Mouse (Mus musculus): Measurements from ENCODE around the gene Mto1. TPM values are rescaled to one million over a fixed set of nuclear protein-coding genes. Genes with fewer than 3 reads are reported as not detected.

Mto1 gene
- total and polyA plus RNA-seq, 3 experiments = 13.8 to 22.9 (median 22.5) TPM

DNA sequence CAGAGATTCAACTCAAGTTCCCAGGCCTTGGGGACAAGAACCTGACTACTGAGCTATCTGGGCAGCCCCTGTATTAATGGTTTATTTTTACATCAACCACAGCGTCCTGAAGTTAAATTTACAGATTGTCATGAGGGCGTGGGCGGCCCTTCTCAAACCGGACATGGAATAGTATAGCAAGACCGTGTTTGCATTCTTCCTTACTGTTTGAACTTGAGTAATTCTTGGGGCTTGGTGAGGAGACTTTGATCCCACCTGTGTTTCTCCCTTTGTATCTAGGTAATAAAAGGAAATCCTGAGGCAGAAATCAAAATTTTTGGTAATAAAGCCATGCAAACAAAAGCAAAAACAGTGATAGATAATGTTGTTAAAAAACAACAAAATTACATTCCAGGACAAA, 47.4 kb upstream of the Mto1 start:
- TF ChIP-seq SMC3 (IDR thresholded peaks at IDR 0.05; ENCODE audit: low read depth, low read length) (no peak), CHD1 (IDR thresholded peaks at IDR 0.05; ENCODE audit: low read depth, low read length) (no peak), ELF1 (IDR thresholded peaks at IDR 0.05; ENCODE audit: low read depth, low read length) (no peak), EP300 (IDR thresholded peaks at IDR 0.05; ENCODE audit: low read length) (no peak), CHD2 (IDR thresholded peaks at IDR 0.05; ENCODE audit: low read length) (no peak), JUN (IDR thresholded peaks at IDR 0.05; ENCODE audit: insufficient read depth, low read depth, low read length) (no peak), HCFC1 (IDR thresholded peaks at IDR 0.05; ENCODE audit: low read depth, low read length) (no peak), ZMIZ1 (IDR thresholded peaks at IDR 0.05; ENCODE audit: low read depth, low read length) (no peak), MEF2A (IDR thresholded peaks at IDR 0.05; ENCODE audit: borderline replicate concordance, low read depth, low read length) (no peak), RAD21 (IDR thresholded peaks at IDR 0.05; ENCODE audit: low read depth, low read length) (no peak)
- Histone ChIP-seq H3K79me2 (replicated peaks; ENCODE audit: control insufficient read depth, extremely low read depth, insufficient read depth, poor library complexity, severe bottlenecking) (no peaks in the 10 kb centered on the region), H3K9ac (ENCODE audit: insufficient read depth, low read depth) (no peak overlapping the region), H3K4me2 (ENCODE audit: insufficient read depth, low read depth, poor library complexity, severe bottlenecking) (no peak overlapping the region), H3K4me1 (ENCODE audit: control insufficient read depth in 1 of 2, insufficient read depth in 2 of 2) (peaks cover 0 to 2% of the 10 kb centered on the region in 2 experiments; a peak in 1 of 4 replicates), H3K36me3 (replicated peaks in 1 of 2; ENCODE audit: control insufficient read depth in 1 of 2, insufficient read depth in 1 of 2, low read length in 1 of 2) (no peaks in the 10 kb centered on the region), H3K27ac (ENCODE audit: insufficient read depth, low read depth) (no peak overlapping the region), H3K27me3 (replicated peaks) (no peaks in the 10 kb centered on the region), H3K4me3 (replicated peaks in 1 of 3; ENCODE audit: low read depth in 2 of 3, low read length in 2 of 3, poor library complexity in 1 of 3) (no peak overlapping the region), H3K9me3 (replicated peaks; ENCODE audit: low read length) (peaks cover 4% of the 10 kb centered on the region)
- no peak for DNase-seq (ENCODE audit: extremely low read depth)
- dilution Hi-C loops (cut with MboI; ENCODE audit: extremely low pct_ligation_motif_present, extremely low pct_unique_long_range_greater_than_20kb, low sequenced_read_pairs) (no loop called here), in situ Hi-C loops (cut with MboI; ENCODE audit: low pct_ligation_motif_present, low pct_unique_long_range_greater_than_20kb, low sequenced_read_pairs) (no loop called here)

DNA sequence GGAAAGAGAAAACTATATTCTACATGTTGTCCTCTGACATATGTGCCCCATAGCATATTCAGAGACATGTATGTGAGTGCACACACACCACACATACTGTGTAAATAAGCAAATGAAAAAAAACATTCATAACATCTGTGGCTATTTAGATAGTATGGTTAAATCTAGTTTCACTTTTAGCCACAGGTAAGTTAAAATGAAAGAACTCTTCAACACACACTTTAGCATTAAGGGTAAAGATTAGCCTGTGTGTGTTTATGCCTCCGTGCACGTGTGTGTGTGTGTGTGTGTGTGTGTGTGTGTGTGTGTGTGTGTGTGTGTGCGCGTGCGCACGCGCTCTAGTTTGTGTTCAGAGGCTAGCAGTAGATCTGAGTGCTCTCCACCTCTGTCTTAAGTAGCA, 46.4 kb upstream of the Mto1 start:
- Histone ChIP-seq H3K4me3 (replicated peaks in 1 of 3; ENCODE audit: low read depth in 2 of 3, low read length in 2 of 3, poor library complexity in 1 of 3) (no peak overlapping the region), H3K27ac (ENCODE audit: insufficient read depth, low read depth) (no peak overlapping the region), H3K4me2 (ENCODE audit: insufficient read depth, low read depth, poor library complexity, severe bottlenecking) (no peak overlapping the region; the same call in 1 of the 2 replicates), H3K9ac (ENCODE audit: insufficient read depth, low read depth) (no peak overlapping the region), H3K79me2 (replicated peaks; ENCODE audit: control insufficient read depth, extremely low read depth, insufficient read depth, poor library complexity, severe bottlenecking) (no peaks in the 10 kb centered on the region), H3K36me3 (replicated peaks in 1 of 2; ENCODE audit: control insufficient read depth in 1 of 2, insufficient read depth in 1 of 2, low read length in 1 of 2) (no peaks in the 10 kb centered on the region), H3K4me1 (ENCODE audit: control insufficient read depth in 1 of 2, insufficient read depth in 2 of 2) (peaks cover 0 to 2% of the 10 kb centered on the region in 2 experiments; a peak in 1 of 4 replicates), H3K9me3 (replicated peaks; ENCODE audit: low read length) (no peaks in the 10 kb centered on the region), H3K27me3 (replicated peaks) (no peaks in the 10 kb centered on the region)
- in situ Hi-C loops (cut with MboI; ENCODE audit: low pct_ligation_motif_present, low pct_unique_long_range_greater_than_20kb, low sequenced_read_pairs) = no loop called here
- no peak for DNase-seq (ENCODE audit: extremely low read depth)
- no peak for TF ChIP-seq E2F4 (IDR thresholded peaks at IDR 0.05; ENCODE audit: insufficient replicate concordance, low read depth, low read length)
- TF ChIP-seq BHLHE40 (IDR thresholded peaks at IDR 0.05; ENCODE audit: low read depth, low read length) = peak; percentile 58
- no peak for TF ChIP-seq CHD1 (IDR thresholded peaks at IDR 0.05; ENCODE audit: low read depth, low read length)
- no peak for TF ChIP-seq USF2 (conservative IDR thresholded peaks at IDR 0.05; ENCODE audit: low read depth, low read length)
- TF ChIP-seq ELF1 (IDR thresholded peaks at IDR 0.05; ENCODE audit: low read depth, low read length) = no peak
- no peak for TF ChIP-seq MXI1 (IDR thresholded peaks at IDR 0.05; ENCODE audit: low read depth, low read length)
- dilution Hi-C loops (cut with MboI; ENCODE audit: extremely low pct_ligation_motif_present, extremely low pct_unique_long_range_greater_than_20kb, low sequenced_read_pairs) = no loop called here
